Mouse (Mus musculus) ES-CJ7 (cell line): ENCODE results near the gene Ascc2.

Experiments
- DNase-seq: peaks from one replicate; pipeline ENCODE4 v3.0.0; 2011; ENCODE audit warnings: low read depth, low spot score

Gene Ascc2

DNA sequence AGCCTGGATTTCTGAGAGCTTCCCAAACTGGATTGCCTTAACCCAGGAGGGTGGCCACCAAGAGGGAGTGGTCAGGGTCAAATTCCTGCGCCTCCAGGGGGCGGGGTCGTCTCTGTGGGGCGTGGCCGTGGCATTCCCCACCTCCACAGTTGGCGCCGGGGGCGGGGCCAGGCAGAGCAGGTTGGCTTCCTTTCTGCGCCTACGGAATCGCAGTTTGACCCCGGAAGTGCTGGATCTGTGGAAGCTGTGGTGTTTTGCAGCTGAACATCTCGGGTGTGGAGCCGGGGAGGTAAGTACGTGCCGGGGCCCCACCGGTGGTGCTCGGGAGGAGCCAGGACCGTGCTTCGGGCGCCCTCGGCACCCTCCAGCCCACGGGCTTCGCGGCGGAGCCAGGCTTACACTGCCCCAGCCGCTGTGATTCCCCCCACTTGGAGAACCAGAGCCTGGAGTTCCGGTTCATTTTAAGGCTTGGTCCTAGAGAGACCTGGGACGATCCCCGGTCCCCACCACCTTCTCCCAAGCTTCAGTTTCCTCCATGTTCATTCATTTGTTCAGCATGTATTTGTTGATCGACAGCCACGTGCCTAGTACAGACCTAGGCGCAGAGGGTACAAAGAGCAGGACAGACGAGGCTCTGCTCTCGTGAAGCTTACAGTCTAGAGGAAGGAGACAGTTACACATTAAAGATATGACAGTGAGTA lies at the start of gene Ascc2:
Gene Ascc2 (plus strand): TSS at position 214 of the 701 bp plus-strand sequence.
- DNase-seq, result peak; percentile 97

DNA sequence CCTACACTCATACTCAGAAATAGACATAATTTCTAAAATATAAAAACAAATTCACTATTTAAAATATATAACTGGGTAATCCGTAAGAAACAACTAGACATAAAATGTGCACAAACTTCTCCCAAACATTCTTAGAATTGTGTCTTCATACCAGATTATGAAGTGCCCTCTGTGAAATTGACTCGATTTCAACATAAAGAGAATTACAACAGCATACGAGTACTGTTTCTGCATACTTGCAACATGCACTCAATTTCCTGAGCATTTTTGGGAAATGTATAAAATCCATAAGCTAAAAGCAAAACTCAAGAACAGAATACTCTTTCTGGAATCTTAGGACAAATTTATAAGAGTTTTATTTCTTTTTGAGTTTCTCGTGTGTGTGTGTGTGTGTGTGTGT lies 45.7 kb upstream of the Ascc2 start:
- no peak for DNase-seq

- DNase-seq, result no peak
These were observed 44.1 kb upstream of the Ascc2 start for GRCm38 (mm10) chr11:4593491-4593848.

DNA sequence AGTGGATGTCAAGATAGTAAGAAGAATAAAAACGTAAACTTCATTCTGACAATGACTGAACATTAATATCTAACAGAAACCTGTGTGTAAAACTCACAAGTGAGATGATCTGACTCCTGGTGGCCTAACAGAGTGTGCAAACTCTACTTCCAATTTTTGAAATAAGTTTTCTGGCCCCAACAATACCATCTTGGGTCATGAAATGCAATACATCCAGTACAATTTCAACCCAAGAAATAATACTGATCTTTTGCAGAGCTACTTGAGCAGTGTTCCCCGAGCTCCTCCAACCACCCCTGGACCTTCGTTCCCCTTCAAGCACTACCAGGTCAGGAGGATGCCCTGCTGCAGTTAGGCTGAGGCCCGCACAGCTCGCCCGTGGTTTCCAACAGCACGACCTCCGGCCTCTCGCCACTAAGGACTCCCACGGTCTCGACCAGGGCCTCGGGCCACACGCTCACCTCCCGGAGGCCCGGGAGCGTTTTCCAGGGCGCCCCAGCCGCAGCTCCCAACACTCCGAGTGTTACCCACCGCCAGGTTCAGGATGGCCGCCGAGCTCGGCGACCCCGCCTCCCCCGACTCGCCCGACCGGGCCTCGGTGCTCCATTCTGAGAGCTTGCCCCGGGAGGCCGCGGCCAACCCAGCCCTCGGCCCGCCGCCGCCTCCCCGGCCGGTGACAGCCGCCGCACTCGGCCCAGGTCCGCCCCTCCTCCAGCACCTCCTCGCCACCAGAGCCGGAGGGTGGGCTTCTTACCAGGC lies 43.5 kb upstream of the Ascc2 start:
- DNase-seq, result peak; percentile 28

DNA sequence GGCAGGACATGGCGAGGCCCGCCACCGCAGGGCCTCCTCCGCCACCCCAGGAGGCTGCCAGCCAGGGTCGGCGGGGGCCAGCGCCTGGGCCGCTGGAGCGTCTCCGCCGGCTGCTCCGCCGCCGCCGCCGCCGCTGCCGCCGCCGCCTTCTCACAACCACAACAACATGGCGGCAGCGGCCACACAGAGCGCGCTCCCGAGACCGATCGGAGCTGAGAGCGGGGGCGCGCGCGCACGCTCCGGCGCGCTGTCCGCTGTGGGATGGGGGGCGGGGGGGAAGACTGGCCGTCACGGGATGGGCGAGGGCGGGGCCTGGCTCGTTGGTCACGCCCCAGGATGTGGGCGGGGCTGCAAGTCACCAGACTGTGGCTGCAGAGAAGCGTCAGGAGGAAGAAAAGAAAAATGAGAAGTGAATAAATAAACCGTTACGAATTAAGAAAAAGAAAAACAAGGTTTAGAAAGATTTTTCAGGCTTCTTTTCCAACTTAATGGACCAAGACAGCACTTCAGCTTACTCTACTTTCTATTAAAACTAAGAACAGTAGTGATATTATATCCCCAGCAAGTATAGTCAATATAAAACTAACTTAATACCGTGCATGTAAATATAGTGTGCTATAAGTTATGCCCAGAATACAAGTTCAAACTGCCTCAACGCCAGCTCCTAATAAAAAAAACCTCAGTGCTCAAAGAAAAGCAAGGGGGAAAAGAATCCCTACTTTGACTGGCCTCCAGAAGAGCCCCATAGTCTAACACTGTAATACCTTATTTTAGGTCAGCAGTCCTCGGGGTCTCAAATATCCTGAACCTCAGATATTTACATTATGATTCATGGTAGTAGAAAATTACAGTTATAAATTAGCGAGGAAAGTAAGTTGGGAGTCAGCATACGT lies 42.7 kb upstream of the Ascc2 start, which contains the start of gene Mtmr3:
Gene Mtmr3 (minus strand): TSS at position 256 of the 893 bp plus-strand sequence.
- peak; percentile 95 for DNase-seq

DNA sequence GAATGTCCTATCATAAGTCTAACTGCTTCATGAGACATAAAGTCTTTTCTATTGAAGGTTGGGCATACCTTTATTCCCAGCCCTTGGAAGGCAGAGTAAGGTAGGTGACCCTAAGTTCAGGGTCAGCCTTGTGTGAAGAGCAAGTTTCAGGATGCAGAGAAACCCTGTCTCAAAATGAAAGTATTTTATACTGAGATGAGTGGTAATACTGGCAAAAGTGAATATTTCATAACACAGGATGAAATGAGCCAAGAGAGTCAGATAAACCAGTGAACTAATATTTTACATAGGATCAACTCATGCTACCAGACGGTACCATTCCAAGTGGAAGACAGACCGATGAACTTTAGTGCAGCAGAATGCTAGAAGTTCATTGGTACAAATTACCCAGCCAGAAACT lies 39.1 kb upstream of the Ascc2 start:
- no peak for DNase-seq

GRCm38 (mm10) chr11:4599916-4600315 lies 37.6 kb upstream of the Ascc2 start:
- no peak for DNase-seq

GRCm38 (mm10) chr11:4601890-4602289 lies 35.7 kb upstream of the Ascc2 start:
- DNase-seq, result no peak

GRCm38 (mm10) chr11:4602691-4603441 lies 34.7 kb upstream of the Ascc2 start:
- no peak for DNase-seq

DNA sequence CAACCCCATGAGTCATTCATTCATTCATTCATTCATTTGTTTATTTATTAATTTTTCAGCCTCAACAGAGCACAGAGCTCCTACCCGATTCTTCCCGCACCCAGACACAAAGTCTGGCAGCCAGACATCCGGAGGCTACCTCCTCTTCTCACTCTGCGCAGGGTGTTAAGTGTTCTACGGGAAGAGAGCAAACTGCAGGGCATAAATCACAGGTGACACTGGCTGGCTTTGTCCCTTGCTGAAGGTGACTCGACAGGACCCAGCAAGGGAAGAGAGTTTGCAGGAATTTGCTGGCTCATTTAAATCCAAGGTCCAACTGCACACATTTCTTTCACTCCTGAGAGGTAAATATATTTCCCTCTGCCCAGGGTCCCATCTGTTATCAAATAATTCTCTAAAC lies 33.1 kb upstream of the Ascc2 start:
- DNase-seq, result no peak

GRCm38 (mm10) chr11:4605414-4605813 lies 32.1 kb upstream of the Ascc2 start:
- peak; percentile 94 for DNase-seq

GRCm38 (mm10) chr11:4606541-4606940 lies 31.0 kb upstream of the Ascc2 start:
- DNase-seq, result no peak

DNA sequence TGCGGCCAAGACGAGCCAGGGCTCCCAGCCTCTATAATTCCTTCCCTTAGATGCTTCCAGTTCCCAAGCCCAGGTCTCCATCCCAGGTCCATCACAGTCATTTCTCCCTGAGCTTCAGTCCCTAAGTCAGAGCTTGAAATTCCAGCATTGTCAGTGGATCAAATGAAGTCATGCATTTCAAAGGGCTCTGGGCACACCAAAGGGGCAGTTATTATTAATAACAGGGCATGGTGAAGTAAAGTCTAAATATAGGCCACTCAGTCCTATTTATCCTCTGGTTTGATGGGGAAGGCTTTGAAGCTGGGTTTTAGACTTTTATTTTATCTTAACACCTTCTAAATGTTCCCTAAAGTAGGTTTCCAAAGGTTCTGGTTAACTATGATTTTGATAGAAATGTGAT lies 25.6 kb upstream of the Ascc2 start:
- DNase-seq, result no peak

GRCm38 (mm10) chr11:4620017-4620485 lies 17.5 kb upstream of the Ascc2 start, which contains the start of gene Gm11032:
TSS of gene Gm11032 (plus strand) at chr11:4620067.
- no peak for DNase-seq

DNA sequence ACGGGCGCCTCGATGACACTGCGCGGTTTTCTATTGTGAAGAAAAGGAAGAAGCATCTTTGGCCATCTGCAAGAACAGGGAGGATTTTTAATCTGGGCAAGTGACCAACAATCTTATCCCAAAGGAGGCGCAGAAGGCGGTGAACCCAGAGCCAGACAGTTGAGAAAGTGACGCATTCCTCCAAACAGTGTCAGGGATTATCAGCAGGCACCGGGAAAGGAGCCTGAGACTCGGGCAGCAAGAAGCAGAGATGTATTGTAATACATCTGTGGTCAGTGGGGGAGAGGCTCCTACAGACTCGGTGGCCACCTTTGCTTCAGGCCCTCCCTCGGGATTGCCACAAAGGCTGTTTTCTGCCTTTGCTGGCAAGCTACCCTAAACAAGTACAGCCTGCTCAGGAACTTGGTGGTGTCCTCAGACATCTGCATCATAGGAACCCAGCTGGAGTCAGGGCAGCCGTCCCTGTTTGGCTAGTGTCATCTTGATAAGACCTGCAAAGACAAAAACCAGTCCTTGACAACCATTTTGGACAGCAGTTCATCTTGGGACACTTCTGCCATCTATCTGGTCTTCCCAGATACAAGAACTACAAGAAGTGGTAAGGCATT lies 16.9 kb upstream of the Ascc2 start:
- no peak for DNase-seq

DNA sequence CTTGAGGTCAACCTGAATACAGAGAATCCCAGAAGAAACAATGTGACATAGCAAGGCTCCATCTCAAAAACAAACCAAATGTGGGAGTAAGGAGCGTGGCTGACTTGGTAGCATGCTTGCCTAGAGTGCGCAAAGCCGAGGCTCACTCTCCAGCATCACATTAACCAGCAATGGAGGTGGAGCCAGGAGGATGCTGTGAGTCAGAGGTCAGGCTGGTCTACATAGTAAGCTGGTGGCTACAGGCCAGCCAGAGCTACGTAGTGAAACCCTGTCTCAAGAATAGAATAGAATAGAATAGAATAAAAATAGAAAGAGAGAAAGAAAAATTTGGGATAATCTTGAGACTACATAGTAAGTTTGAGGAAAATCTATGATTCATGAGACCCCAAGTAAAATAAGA lies 15.7 kb upstream of the Ascc2 start:
- DNase-seq, result no peak

DNA sequence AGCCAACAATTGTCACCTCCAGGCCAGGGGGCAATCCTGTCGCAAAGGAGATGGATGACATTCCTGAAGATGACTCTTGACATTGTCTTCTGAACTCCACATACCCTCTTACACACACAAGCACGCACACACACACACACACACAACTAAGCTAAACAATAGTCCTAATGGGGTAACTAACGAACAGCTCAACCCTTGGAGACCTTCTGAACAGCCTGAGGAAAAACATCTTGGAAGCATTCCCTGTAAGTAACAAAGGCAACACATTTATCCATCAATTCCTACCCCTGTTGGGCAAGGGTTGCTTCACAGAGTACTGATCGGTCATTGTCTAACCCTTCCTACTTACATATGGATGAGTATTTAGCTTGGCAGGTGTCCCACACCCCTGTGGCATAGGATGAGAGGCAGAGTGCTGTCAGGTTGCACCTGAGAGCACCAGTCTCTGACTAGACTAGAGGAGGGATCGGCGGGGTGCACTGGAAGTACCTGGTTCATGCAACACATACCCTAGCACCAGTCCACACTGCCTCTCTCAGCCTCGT lies 15.0 kb upstream of the Ascc2 start:
- DNase-seq, result no peak

DNA sequence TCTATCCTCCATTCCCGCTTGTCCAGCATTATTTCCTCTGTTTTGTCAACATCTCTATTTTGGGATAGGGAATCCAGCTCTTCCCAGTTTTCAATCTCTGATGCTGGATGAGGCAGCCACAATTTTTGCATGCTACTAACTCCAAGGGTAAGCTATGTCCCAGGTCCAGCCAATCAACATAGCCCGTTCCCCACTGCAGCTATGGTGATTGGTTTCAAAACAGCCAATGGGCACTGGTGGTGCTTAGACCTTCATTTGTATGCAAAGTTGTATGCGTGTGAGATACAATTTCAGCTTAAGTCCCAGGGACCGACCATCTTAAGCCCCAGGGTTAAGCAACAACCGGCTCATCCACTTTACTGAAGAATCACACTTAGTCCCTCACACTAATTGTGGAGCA lies 14.6 kb upstream of the Ascc2 start:
- DNase-seq, result peak; percentile 73

GRCm38 (mm10) chr11:4625931-4626330 lies 11.6 kb upstream of the Ascc2 start:
- no peak for DNase-seq

DNA sequence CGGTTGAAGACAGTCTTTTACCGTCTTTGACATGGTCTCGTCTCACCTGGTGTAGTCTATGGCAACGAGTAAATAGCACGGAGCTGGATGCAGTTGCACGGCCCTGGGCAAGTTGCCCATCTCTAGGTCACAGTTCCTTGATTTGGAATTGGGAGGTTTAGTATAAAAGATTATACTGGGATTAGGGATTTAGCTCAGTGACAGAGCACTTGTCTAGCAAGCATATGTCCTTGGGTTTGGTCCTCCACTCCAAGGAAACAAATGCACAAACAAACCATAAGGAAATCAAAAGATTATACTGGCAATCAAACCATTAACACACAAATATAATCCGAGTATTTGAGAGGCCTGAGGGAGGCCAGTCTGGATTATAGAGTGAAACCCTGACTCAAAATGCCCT lies 9.9 kb upstream of the Ascc2 start:
- DNase-seq, result no peak
